Mouse (Mus musculus) forebrain, embryonic 14.5 days (tissue): ENCODE data around the gene Hykk. TPM values are rescaled to one million over a fixed set of nuclear protein-coding genes. Genes with fewer than 3 reads are reported as not detected.

Experiments
- ATAC-seq: fragments of 200-750 bp; cut with Nextera tagmentation; 2 replicates; pipeline ENCODE4 v1.8.0; 2017; ENCODE audit warnings: mild to moderate bottlenecking, moderate library complexity
- DNase-seq: peaks from one replicate; pipeline ENCODE4 v3.0.0-alpha.2; 2015; ENCODE audit warnings: low spot score
- H3K27ac ChIP-seq: fragments of 300-500 bp; sonication (generic); 2 replicates; pipeline ENCODE4 v1.5.1; 2014; ENCODE audit warnings: low read depth, mild to moderate bottlenecking, control low read depth, low read length, moderate library complexity
- H3K27me3 ChIP-seq: fragments of 300-500 bp; sonication (generic); replicated peaks from 2 replicates; pipeline ENCODE4 v1.6.1; 2014; ENCODE audit warnings: low read length, control low read depth, mixed read lengths; ENCODE audit not compliant: control insufficient read depth, insufficient read depth
- H3K36me3 ChIP-seq: fragments of 300-500 bp; sonication (generic); 2 replicates; pipeline ENCODE4 v1.6.1; 2014; ENCODE audit warnings: low read length, control low read depth; ENCODE audit not compliant: control insufficient read depth, insufficient read depth
- H3K4me1 ChIP-seq: fragments of 300-500 bp; sonication (generic); 2 replicates; pipeline ENCODE4 v1.6.1; 2014; ENCODE audit warnings: antibody characterized with exemption, low read length, control low read depth; ENCODE audit not compliant: control insufficient read depth, insufficient read depth
- H3K4me2 ChIP-seq: fragments of 300-500 bp; sonication (generic); 2 replicates; pipeline ENCODE4 v1.6.1; 2014; ENCODE audit warnings: mild to moderate bottlenecking, control low read depth, low read length
- H3K4me3 ChIP-seq: fragments of 300-500 bp; sonication (generic); 2 replicates; pipeline ENCODE4 v1.5.1; 2014; ENCODE audit warnings: low read depth, low read length, control low read depth
- H3K9ac ChIP-seq: fragments of 300-500 bp; sonication (generic); 2 replicates; pipeline ENCODE4 v1.6.1; 2014; ENCODE audit warnings: mild to moderate bottlenecking, low read length, control low read depth, moderate library complexity
- H3K9me3 ChIP-seq: fragments of 300-500 bp; sonication (generic); replicated peaks from 2 replicates; pipeline ENCODE4 v1.6.1; 2016; ENCODE audit warnings: low read length, control low read depth, mixed read lengths; ENCODE audit not compliant: control insufficient read depth
- WGBS: fragments of 180-500 bp; shearing (Covaris S2); extraction: QIAGEN DNeasy Blood & Tissue Kit; methylation state at CpG from one replicate; pipeline ENCODE4 v1.1.7; 2014; 5-methylcytosine and 5-hydroxymethylcytosine counted together
- polyA plus RNA-seq: library from polyadenylated mRNA; unstranded; fragments of >200 nt; fragmentation: Nextera tagmentation; extraction: Ambion mirVana; gene quantifications from 2 replicates; pipeline ENCODE4 v1.2.1, GENCODE M21; 2014

Hykk gene
- polyA plus RNA-seq, 1 experiment from 2014 or later: 1.5 TPM

GRCm38 (mm10) chr9:54994381-54994780, 77.3 kb downstream of the Hykk start:
- H3K9me3 ChIP-seq: no peaks in the 10 kb centered on the region
- H3K4me1 ChIP-seq: no peaks in the 10 kb centered on the region
- H3K9ac ChIP-seq: no peak overlapping the region
- WGBS: 45% methylated on average over 3 of the region's 3 CpGs
- no peaks in the 10 kb centered on the region for H3K36me3 ChIP-seq
- ATAC-seq (no peak), DNase-seq (no peak)
- H3K4me3 ChIP-seq: no peak overlapping the region
- H3K4me2 ChIP-seq: no peak overlapping the region
- no peaks in the 10 kb centered on the region for H3K27me3 ChIP-seq
- H3K27ac ChIP-seq: no peak overlapping the region

GRCm38 (mm10) chr9:54995645-54996044, 78.6 kb downstream of the Hykk start:
- Histone ChIP-seq H3K27me3 (no peaks in the 10 kb centered on the region), H3K9ac (no peak overlapping the region), H3K27ac (no peak overlapping the region), H3K36me3 (no peaks in the 10 kb centered on the region), H3K4me3 (no peak overlapping the region), H3K4me2 (no peak overlapping the region), H3K9me3 (no peaks in the 10 kb centered on the region), H3K4me1 (no peaks in the 10 kb centered on the region)
- no peak for ATAC-seq
- DNase-seq: no peak
- WGBS: 91% methylated on average over 3 of the region's 3 CpGs

Other genes starting within 250 kb of the Hykk start
- gene Dnaja4, start 218.4 kb upstream of the Hykk start, polyA plus RNA-seq: 5.2 and 5.5 TPM in 2 replicates
- gene Wdr61, start 182.8 kb upstream of the Hykk start, polyA plus RNA-seq: 141 and 159 TPM in 2 replicates
- gene Crabp1, start 152.5 kb upstream of the Hykk start, polyA plus RNA-seq: 44.7 and 51.7 TPM in 2 replicates
- 51.6 and 62.2 TPM in 2 replicates for gene Ireb2, start 53.5 kb upstream of the Hykk start, polyA plus RNA-seq
- 323 and 355 TPM in 2 replicates for gene Psma4, start 33.5 kb downstream of the Hykk start, polyA plus RNA-seq
- 0.80 and 1.7 TPM in 2 replicates for gene AY074887, start 33.7 kb downstream of the Hykk start, polyA plus RNA-seq
- gene Chrna5, start 63.6 kb downstream of the Hykk start, polyA plus RNA-seq: 1.0 and 1.1 TPM in 2 replicates
- 5.5 and 5.6 TPM in 2 replicates for gene Chrna3, start 109.3 kb downstream of the Hykk start, polyA plus RNA-seq
- 0.39 and 0.53 TPM in 2 replicates for gene Chrnb4, start 131.5 kb downstream of the Hykk start, polyA plus RNA-seq
- 24.3 and 32.0 TPM in 2 replicates for gene Ube2q2, start 231.6 kb downstream of the Hykk start, polyA plus RNA-seq